Mouse (Mus musculus) stomach, postnatal 0 days (tissue): ENCODE results near the gene Shisa8.
A peak's percentile ranks its signal among the peaks of the same experiment; 100 is the strongest.

ENCODE experiments used
- CTCF ChIP-seq: IDR thresholded peaks from 2 replicates; pipeline ENCODE4 v1.5.1; 2016; ENCODE audit warnings: antibody characterized with exemption, low read depth, mild to moderate bottlenecking, moderate library complexity
- EP300 ChIP-seq: optimal IDR thresholded peaks from 2 replicates; pipeline ENCODE3; 2016; ENCODE audit warnings: antibody characterized with exemption

DNA sequence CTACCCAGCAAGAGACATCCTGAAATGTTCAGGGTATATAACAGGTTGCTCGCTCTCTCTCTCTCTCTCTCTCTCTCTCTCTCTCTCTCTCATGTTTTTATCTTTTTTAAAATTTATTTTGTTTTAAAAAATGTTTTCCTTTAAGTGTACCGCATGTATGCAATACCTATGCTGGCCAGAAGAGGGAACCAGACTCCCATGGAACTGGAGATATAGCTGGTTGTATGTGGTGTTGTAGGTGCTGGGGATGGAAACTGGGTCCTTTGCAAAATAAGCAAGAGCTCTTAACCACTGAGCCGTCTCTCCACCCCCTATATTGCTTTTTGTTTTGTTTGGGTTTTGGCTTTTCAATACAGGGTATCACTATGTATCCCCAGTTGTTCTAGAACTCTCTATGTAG lies 39.0 kb upstream of the Shisa8 start:
- TF ChIP-seq CTCF, result peak; percentile 54
- no peak for TF ChIP-seq EP300
